Mouse (Mus musculus) spleen, adult 2 months (tissue): ENCODE results near the gene Gdap1l1. TPM values are rescaled to one million over a fixed set of nuclear protein-coding genes. Genes with fewer than 3 reads are reported as not detected.

Experiments
- DNase-seq, 2 experiments: peaks; one replicate each; pipeline versions ENCODE4 v3.0.0 to v3.0.0-alpha.2; 2012 to 2021; ENCODE audit warnings: low spot score in 2 of 2, low read depth in 1 of 2
- H3K27ac ChIP-seq: fragments of 200-500 bp; 2 replicates; pipeline ENCODE4 v1.5.1; 2012; ENCODE audit warnings: low read length, inconsistent platforms; ENCODE audit not compliant: insufficient read depth
- H3K27me3 ChIP-seq: fragments of 200-500 bp; 2 replicates; pipeline ENCODE4 v1.6.1; 2012; ENCODE audit warnings: mild to moderate bottlenecking, moderate library complexity, low read length, inconsistent platforms; ENCODE audit not compliant: control insufficient read depth, insufficient read depth
- H3K36me3 ChIP-seq: fragments of 200-500 bp; 2 replicates; pipeline ENCODE4 v1.6.1; 2012; ENCODE audit warnings: mild to moderate bottlenecking, low read length, inconsistent platforms; ENCODE audit not compliant: control insufficient read depth, insufficient read depth
- H3K4me1 ChIP-seq: fragments of 200-500 bp; 2 replicates; pipeline ENCODE4 v1.6.1; 2011; ENCODE audit warnings: inconsistent platforms; ENCODE audit not compliant: control insufficient read depth, insufficient read depth, insufficient read length
- H3K4me3 ChIP-seq: fragments of 200-500 bp; 2 replicates; pipeline ENCODE4 v1.5.1; 2011; ENCODE audit warnings: mild to moderate bottlenecking, inconsistent platforms; ENCODE audit not compliant: insufficient read depth, insufficient read length; ENCODE audit errors: extremely low read depth
- CTCF ChIP-seq: fragments of 200-500 bp; IDR thresholded peaks from 2 replicates; pipeline ENCODE4 v1.5.1; 2011; ENCODE audit warnings: mild to moderate bottlenecking, inconsistent platforms; ENCODE audit not compliant: insufficient read depth, insufficient read length, insufficient replicate concordance; ENCODE audit errors: extremely low read depth
- POLR2A ChIP-seq: fragments of 200-500 bp; IDR thresholded peaks from 2 replicates; pipeline ENCODE4 v1.6.1; 2011; ENCODE audit warnings: low read depth, low read length, inconsistent platforms
- WGBS: fragments of 180-500 bp; shearing (Covaris S2); methylation state at CpG from one replicate; pipeline ENCODE4 v1.1.7; 2018; 5-methylcytosine and 5-hydroxymethylcytosine counted together
- polyA plus RNA-seq: library from polyadenylated mRNA; depleted of rRNA; stranded (reverse); fragments of >200 nt; gene quantifications from 2 replicates; pipeline ENCODE4 v1.2.3, GENCODE M21; 2012

Gene Gdap1l1
- polyA plus RNA-seq, 1 experiment = 0.19 TPM

DNA sequence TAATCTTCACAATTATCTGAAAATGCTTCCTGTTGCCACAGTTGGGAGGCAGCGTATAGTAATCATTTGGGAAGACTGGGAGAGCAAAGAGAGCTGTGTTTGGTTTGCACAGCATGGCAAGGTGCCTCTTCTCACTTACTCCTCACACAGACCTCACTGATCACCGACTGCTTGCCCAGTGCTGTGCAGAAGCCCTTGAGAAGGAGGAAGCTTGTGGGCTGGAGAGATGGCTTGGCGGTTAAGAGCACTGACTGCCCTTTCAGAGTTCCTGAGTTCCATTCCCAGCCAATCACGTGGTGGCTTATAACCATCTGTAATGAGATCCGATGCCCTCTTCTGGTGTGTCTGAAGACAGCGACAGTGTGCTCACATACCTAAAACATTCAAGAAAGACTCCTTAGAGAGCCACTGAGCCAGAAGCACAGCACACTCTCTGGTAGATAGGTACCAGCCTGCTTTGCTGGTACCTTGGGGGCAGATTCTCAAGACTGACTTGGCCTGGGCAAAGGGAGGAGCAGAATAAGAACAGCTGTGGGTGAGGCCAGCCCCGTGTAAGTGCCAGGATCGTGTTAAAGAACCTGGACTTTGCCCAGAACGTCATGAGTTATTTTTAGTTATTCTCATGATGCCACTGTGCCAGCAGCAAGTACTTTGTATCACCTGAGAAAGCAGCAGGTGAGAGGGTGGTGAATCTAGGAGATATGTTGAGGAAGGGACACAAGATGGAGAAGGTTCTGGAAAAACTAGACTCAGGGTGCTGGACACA, 15.2 kb upstream of the Gdap1l1 start:
- H3K36me3 ChIP-seq = no peaks in the 10 kb centered on the region
- H3K4me3 ChIP-seq = no peak overlapping the region
- DNase-seq = no peak
- H3K4me1 ChIP-seq = peaks cover 8% of the 10 kb centered on the region; the same call in 1 of the 2 replicates
- TF ChIP-seq POLR2A (no peak), CTCF (no peak)
- WGBS = 33% methylated on average over 9 of the region's 9 CpGs
- no peak overlapping the region for H3K27ac ChIP-seq
- no peaks in the 10 kb centered on the region for H3K27me3 ChIP-seq

GRCm38 (mm10) chr2:163424597-163424996, 13.7 kb upstream of the Gdap1l1 start, which contains the start of gene Oser1:
Gene Oser1 (minus strand): TSS chr2:163424697.
- Histone ChIP-seq H3K4me1 (peaks cover 6% of the 10 kb centered on the region; the same call in 1 of the 2 replicates), H3K36me3 (no peaks in the 10 kb centered on the region), H3K4me3 (no peak within 1 kb of the TSS), H3K27ac (no peak within 1 kb of the TSS), H3K27me3 (no peaks in the 10 kb centered on the region)
- no peak for TF ChIP-seq CTCF
- DNase-seq = no peak
- 93% methylated on average over 6 of the region's 6 CpGs for WGBS

- no peak overlapping the region for H3K4me3 ChIP-seq
- WGBS = 58% methylated on average over 4 of the region's 4 CpGs
- TF ChIP-seq POLR2A (no peak), CTCF (no peak)
- H3K27me3 ChIP-seq = no peaks in the 10 kb centered on the region
- H3K4me1 ChIP-seq = no peaks in the 10 kb centered on the region
- H3K36me3 ChIP-seq = no peaks in the 10 kb centered on the region
- no peak for DNase-seq
- H3K27ac ChIP-seq = no peak overlapping the region
Observed at GRCm38 (mm10) chr2:163428346-163429011, 9.8 kb upstream of the Gdap1l1 start.

- no peaks in the 10 kb centered on the region for H3K36me3 ChIP-seq
- no peak for DNase-seq
- no peak overlapping the region for H3K4me3 ChIP-seq
- no peaks in the 10 kb centered on the region for H3K27me3 ChIP-seq
- no peak overlapping the region for H3K27ac ChIP-seq
- H3K4me1 ChIP-seq = no peaks in the 10 kb centered on the region
- TF ChIP-seq CTCF (no peak), POLR2A (no peak)
- WGBS = 83% methylated on average over 9 of the region's 9 CpGs
Observed at GRCm38 (mm10) chr2:163431289-163431688, 7.0 kb upstream of the Gdap1l1 start.

DNA sequence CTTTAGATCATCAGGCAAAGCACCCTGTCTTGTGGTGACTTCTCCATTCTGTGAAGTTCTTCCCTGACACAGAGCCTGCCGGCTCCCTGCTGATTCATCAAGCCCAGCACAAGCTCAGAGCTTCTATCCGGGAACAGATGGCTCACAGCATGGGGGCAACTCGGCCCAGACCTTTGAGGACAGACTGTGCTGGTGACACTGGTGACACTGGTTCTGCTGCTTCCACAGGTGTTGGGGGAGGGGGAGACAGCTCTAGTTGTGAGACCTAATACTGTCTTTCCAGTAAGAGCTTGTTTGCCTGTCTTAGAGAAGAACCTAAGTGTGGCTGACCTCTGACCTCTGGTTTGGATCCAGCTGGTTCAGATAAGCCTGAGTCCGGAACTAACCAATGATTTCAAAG, 4.3 kb upstream of the Gdap1l1 start:
- DNase-seq = no peak
- Histone ChIP-seq H3K36me3 (no peaks in the 10 kb centered on the region), H3K4me3 (no peak overlapping the region), H3K27me3 (peaks cover 5% of the 10 kb centered on the region), H3K4me1 (no peaks in the 10 kb centered on the region), H3K27ac (no peak overlapping the region)
- TF ChIP-seq CTCF (no peak), POLR2A (no peak)
- WGBS = 26% methylated on average over 4 of the region's 4 CpGs

DNA sequence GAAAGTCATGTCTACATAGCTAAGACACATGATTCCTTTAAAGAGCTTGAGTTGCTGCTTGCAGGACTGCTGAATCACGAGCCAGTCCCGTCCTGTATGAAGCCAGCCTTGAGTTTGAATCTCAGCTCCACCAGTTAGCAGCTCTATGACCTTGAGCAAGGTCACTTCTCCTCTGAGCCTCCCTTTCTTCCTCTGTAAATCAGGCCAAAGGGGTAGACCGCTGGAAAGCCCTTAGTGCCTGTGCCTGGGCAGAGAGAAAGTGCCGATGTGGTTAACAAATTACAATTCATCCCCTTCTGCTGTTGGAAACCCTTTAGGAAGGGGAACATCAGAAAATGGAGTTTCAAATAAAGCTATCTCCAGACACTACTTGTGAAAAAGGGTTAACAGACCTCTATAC, 476 bp upstream of the Gdap1l1 start:
- Histone ChIP-seq H3K36me3 (no peaks in the 10 kb centered on the region), H3K4me3 (no peak overlapping the region), H3K27ac (no peak overlapping the region), H3K4me1 (no peaks in the 10 kb centered on the region), H3K27me3 (peaks cover 5% of the 10 kb centered on the region)
- TF ChIP-seq POLR2A = no peak
- DNase-seq = no peak
- WGBS = 49% methylated on average over 4 of the region's 4 CpGs
